Mouse (Mus musculus) CH12.LX (cell line): ENCODE results near the gene Akap2.

Source experiments
- CTCF ChIP-seq, 2 experiments: IDR thresholded peaks in 1 of 2; conservative IDR thresholded peaks in 1 of 2; 2 replicates each; pipeline ENCODE4 v1.5.1; 2011 to 2012; ENCODE audit warnings: low read depth in 2 of 2, low read length in 2 of 2, improper control_type of control experiment in 1 of 2, inconsistent platforms in 1 of 2, mild to moderate bottlenecking in 1 of 2, moderate library complexity in 1 of 2
- E2F4 ChIP-seq: IDR thresholded peaks from 2 replicates; pipeline ENCODE4 v1.6.1; 2011; ENCODE audit warnings: low read depth, low read length, improper control_type of control experiment; ENCODE audit not compliant: insufficient replicate concordance
- ELF1 ChIP-seq: IDR thresholded peaks from 2 replicates; pipeline ENCODE4 v1.6.1; 2014; ENCODE audit warnings: low read depth, mild to moderate bottlenecking, inconsistent platforms, low read length, improper control_type of control experiment
- GABPA ChIP-seq: IDR thresholded peaks from 2 replicates; pipeline ENCODE4 v1.6.1; 2012; ENCODE audit warnings: low read depth, low read length, improper control_type of control experiment, inconsistent platforms; ENCODE audit not compliant: insufficient replicate concordance
- MAFK ChIP-seq: IDR thresholded peaks from 2 replicates; pipeline ENCODE4 v1.6.1; 2011; ENCODE audit warnings: low read length, improper control_type of control experiment; ENCODE audit not compliant: insufficient replicate concordance
- NELFE ChIP-seq: IDR thresholded peaks from 2 replicates; pipeline ENCODE4 v1.6.1; 2011; ENCODE audit warnings: low read depth, low read length, improper control_type of control experiment
- PAX5 ChIP-seq: IDR thresholded peaks from 2 replicates; pipeline ENCODE4 v1.6.1; 2012; ENCODE audit warnings: low read length, inconsistent platforms, mixed read lengths
- POLR2A ChIP-seq: IDR thresholded peaks from 2 replicates; pipeline ENCODE4 v1.6.1; 2011; ENCODE audit warnings: low read depth, mild to moderate bottlenecking, improper control_type of control experiment, low read length
- RCOR1 ChIP-seq: conservative IDR thresholded peaks from 2 replicates; pipeline ENCODE4 v1.6.1; 2012; ENCODE audit warnings: low read depth, mild to moderate bottlenecking, inconsistent platforms, low read length, improper control_type of control experiment
- SIN3A ChIP-seq: IDR thresholded peaks from 2 replicates; pipeline ENCODE4 v1.6.1; 2012; ENCODE audit warnings: low read length, improper control_type of control experiment, inconsistent platforms
- USF1 ChIP-seq: IDR thresholded peaks from 2 replicates; pipeline ENCODE4 v1.6.1; 2014; ENCODE audit warnings: low read depth, mild to moderate bottlenecking, inconsistent platforms, low read length, improper control_type of control experiment

DNA sequence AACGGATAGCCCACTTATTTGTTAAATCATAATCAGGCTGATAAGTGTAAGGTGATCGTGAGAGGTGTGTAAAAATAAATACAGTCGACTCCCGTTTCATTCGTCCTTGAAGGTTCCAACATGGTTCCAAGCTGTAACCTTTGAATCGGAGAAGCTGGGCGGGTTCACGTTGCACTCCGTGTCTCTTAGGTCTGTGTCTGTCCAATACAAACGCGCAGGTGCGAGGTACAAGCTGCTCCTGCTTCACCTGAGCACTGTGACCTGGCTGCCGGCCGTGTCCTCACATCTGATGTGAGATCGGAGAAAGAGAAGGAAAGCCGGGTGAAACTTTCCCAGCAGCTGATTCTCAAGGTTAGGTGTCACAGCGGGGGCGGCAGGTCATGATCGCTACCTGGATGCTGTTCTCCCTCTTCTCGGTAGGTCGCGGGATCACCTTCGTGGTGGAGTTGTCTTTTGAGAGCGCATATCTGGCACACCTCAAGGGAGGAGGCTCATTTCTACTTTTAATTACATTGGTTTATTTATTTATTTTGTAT is 103.5 kb downstream of the Akap2 start:
- no peak for TF ChIP-seq CTCF (conservative IDR thresholded peaks at IDR 0.05 in 1 of 2, IDR thresholded peaks at IDR 0.05 in 1 of 2; ENCODE audit: low read depth in 2 of 2, low read length in 2 of 2)
- TF ChIP-seq ELF1 = no peak
- TF ChIP-seq GABPA = no peak
- no peak for TF ChIP-seq USF1
- no peak for TF ChIP-seq RCOR1
- TF ChIP-seq POLR2A = no peak
- no peak for TF ChIP-seq E2F4
- TF ChIP-seq MAFK = no peak
- TF ChIP-seq SIN3A = no peak
- no peak for TF ChIP-seq PAX5
- TF ChIP-seq NELFE = no peak
